Mouse (Mus musculus): ENCODE results near the gene Orc5. TPM values are rescaled to one million over a fixed set of nuclear protein-coding genes. Genes with fewer than 3 reads are reported as not detected.
A peak's percentile ranks its signal among the peaks of the same experiment; 100 is the strongest.
"Not testable (repeated sequence)": the region's sequence is repeated elsewhere in the genome, so short reads cannot be mapped to it uniquely, and the experiment has no call there.

Gene Orc5
- polyA plus RNA-seq, 1 experiment = 10.1 TPM

- no peak for TF ChIP-seq POLR2A (IDR thresholded peaks at IDR 0.05; ENCODE audit: borderline replicate concordance, extremely low read depth, insufficient read depth, insufficient read length, poor library complexity, severe bottlenecking)
- no peak for TF ChIP-seq CTCF (IDR thresholded peaks at IDR 0.05; ENCODE audit: borderline replicate concordance, extremely low read depth, insufficient read depth, insufficient read length)
- peak; percentile 68 for DNase-seq (ENCODE audit: low read depth)
Observed at GRCm38 (mm10) chr5:22532571-22532970, 17.7 kb downstream of the Orc5 start.

- DNase-seq (ENCODE audit: low read depth) = no peak
- no peak for TF ChIP-seq POLR2A (IDR thresholded peaks at IDR 0.05; ENCODE audit: borderline replicate concordance, extremely low read depth, insufficient read depth, insufficient read length, poor library complexity, severe bottlenecking)
Observed at GRCm38 (mm10) chr5:22522612-22523011, 27.6 kb downstream of the Orc5 start.

GRCm38 (mm10) chr5:22519708-22520107 lies 30.5 kb downstream of the Orc5 start:
- no peak for TF ChIP-seq POLR2A (IDR thresholded peaks at IDR 0.05; ENCODE audit: borderline replicate concordance, extremely low read depth, insufficient read depth, insufficient read length, poor library complexity, severe bottlenecking)
- TF ChIP-seq CTCF (IDR thresholded peaks at IDR 0.05; ENCODE audit: borderline replicate concordance, extremely low read depth, insufficient read depth, insufficient read length) = no peak

GRCm38 (mm10) chr5:22515745-22516144 lies 34.5 kb downstream of the Orc5 start:
- peak; percentile 46 for DNase-seq (ENCODE audit: low read depth)

More at GRCm38 (mm10) chr5:22519708-22520107, 30.5 kb downstream of the Orc5 start:
- no peak for DNase-seq (ENCODE audit: low read depth)

GRCm38 (mm10) chr5:22514231-22514630 lies 36.0 kb downstream of the Orc5 start:
- DNase-seq (ENCODE audit: low read depth) = not testable (repeated sequence)

- DNase-seq (ENCODE audit: low read depth) = not testable (repeated sequence)
Observed at GRCm38 (mm10) chr5:22512579-22512978, 37.6 kb downstream of the Orc5 start.

GRCm38 (mm10) chr5:22511824-22512223 lies 38.4 kb downstream of the Orc5 start:
- TF ChIP-seq CTCF (IDR thresholded peaks at IDR 0.05; ENCODE audit: borderline replicate concordance, extremely low read depth, insufficient read depth, insufficient read length) (peak; percentile 52), POLR2A (IDR thresholded peaks at IDR 0.05; ENCODE audit: borderline replicate concordance, extremely low read depth, insufficient read depth, insufficient read length, poor library complexity, severe bottlenecking) (no peak)
- peak; percentile 82 for DNase-seq (ENCODE audit: low read depth)

GRCm38 (mm10) chr5:22508560-22508959 lies 41.7 kb downstream of the Orc5 start:
- no peak for TF ChIP-seq POLR2A (IDR thresholded peaks at IDR 0.05; ENCODE audit: borderline replicate concordance, extremely low read depth, insufficient read depth, insufficient read length, poor library complexity, severe bottlenecking)
- no peak for TF ChIP-seq CTCF (IDR thresholded peaks at IDR 0.05; ENCODE audit: borderline replicate concordance, extremely low read depth, insufficient read depth, insufficient read length)
- peak; percentile 19 for DNase-seq (ENCODE audit: low read depth)

- TF ChIP-seq POLR2A (IDR thresholded peaks at IDR 0.05; ENCODE audit: borderline replicate concordance, extremely low read depth, insufficient read depth, insufficient read length, poor library complexity, severe bottlenecking) (no peak), CTCF (IDR thresholded peaks at IDR 0.05; ENCODE audit: borderline replicate concordance, extremely low read depth, insufficient read depth, insufficient read length) (no peak)
- DNase-seq (ENCODE audit: low read depth) = no peak
Observed at GRCm38 (mm10) chr5:22499437-22499836, 50.8 kb downstream of the Orc5 start.

- TF ChIP-seq CTCF (IDR thresholded peaks at IDR 0.05; ENCODE audit: borderline replicate concordance, extremely low read depth, insufficient read depth, insufficient read length) (no peak), POLR2A (IDR thresholded peaks at IDR 0.05; ENCODE audit: borderline replicate concordance, extremely low read depth, insufficient read depth, insufficient read length, poor library complexity, severe bottlenecking) (no peak)
- DNase-seq (ENCODE audit: low read depth) = peak; percentile 13
Observed at GRCm38 (mm10) chr5:22491088-22491487, 59.1 kb downstream of the Orc5 start.

GRCm38 (mm10) chr5:22489091-22489490 lies 61.1 kb downstream of the Orc5 start:
- no peak for DNase-seq (ENCODE audit: low read depth)
- TF ChIP-seq POLR2A (IDR thresholded peaks at IDR 0.05; ENCODE audit: borderline replicate concordance, extremely low read depth, insufficient read depth, insufficient read length, poor library complexity, severe bottlenecking) (no peak), CTCF (IDR thresholded peaks at IDR 0.05; ENCODE audit: borderline replicate concordance, extremely low read depth, insufficient read depth, insufficient read length) (0 out of 2 replicates have a peak, but pooled peaks have one; percentile 20)

- TF ChIP-seq CTCF (IDR thresholded peaks at IDR 0.05; ENCODE audit: borderline replicate concordance, extremely low read depth, insufficient read depth, insufficient read length) (no peak), POLR2A (IDR thresholded peaks at IDR 0.05; ENCODE audit: borderline replicate concordance, extremely low read depth, insufficient read depth, insufficient read length, poor library complexity, severe bottlenecking) (no peak)
- peak; percentile 86 for DNase-seq (ENCODE audit: low read depth)
Observed at GRCm38 (mm10) chr5:22486601-22487206, 63.5 kb downstream of the Orc5 start.

GRCm38 (mm10) chr5:22485764-22486163 lies 64.5 kb downstream of the Orc5 start:
- TF ChIP-seq POLR2A (IDR thresholded peaks at IDR 0.05; ENCODE audit: borderline replicate concordance, extremely low read depth, insufficient read depth, insufficient read length, poor library complexity, severe bottlenecking) (no peak), CTCF (IDR thresholded peaks at IDR 0.05; ENCODE audit: borderline replicate concordance, extremely low read depth, insufficient read depth, insufficient read length) (no peak)
- DNase-seq (ENCODE audit: low read depth) = peak; percentile 19

Measured in brain, embryonic 14.5 days (tissue).